Mouse (Mus musculus): Measurements from ENCODE around the gene Hoxc5. TPM values are rescaled to one million over a fixed set of nuclear protein-coding genes. Genes with fewer than 3 reads are reported as not detected.
A peak's percentile ranks its signal among the peaks of the same experiment; 100 is the strongest.

The Hoxc5 gene
- polyA plus RNA-seq, 1 experiment from 2014 or later: 32.2 TPM

- 17% methylated on average over 1 of the region's 1 CpGs for WGBS
- ATAC-seq (ENCODE audit: low FRiP score) (no peak), DNase-seq (ENCODE audit: low spot score) (no peak)
- H3K4me1 ChIP-seq (replicated peaks; ENCODE audit: control insufficient read depth, insufficient read depth, low read length): peaks cover 15% of the 10 kb centered on the region
- peak overlapping the region; percentile 76 for H3K9ac ChIP-seq
- no peaks in the 10 kb centered on the region for H3K36me3 ChIP-seq (replicated peaks; ENCODE audit: control insufficient read depth, insufficient read depth)
- H3K9me3 ChIP-seq (ENCODE audit: control insufficient read depth, low read length): no peaks in the 10 kb centered on the region
- peak overlapping the region; percentile 46 for H3K4me3 ChIP-seq (replicated peaks; ENCODE audit: low read length)
- peak overlapping the region; percentile 50 for H3K4me2 ChIP-seq (replicated peaks)
- peaks cover 92% of the 10 kb centered on the region for H3K27me3 ChIP-seq (ENCODE audit: control insufficient read depth, insufficient read depth, low read length)
- peak overlapping the region; percentile 79 for H3K27ac ChIP-seq
Observed at GRCm38 (mm10) chr15:103037579-103037978, 70.3 kb downstream of the Hoxc5 start.

- ATAC-seq (ENCODE audit: low FRiP score) (no peak), DNase-seq (ENCODE audit: low spot score) (no peak)
- Histone ChIP-seq H3K4me3 (replicated peaks; ENCODE audit: low read length) (peak overlapping the region; percentile 46), H3K9me3 (ENCODE audit: control insufficient read depth, low read length) (no peaks in the 10 kb centered on the region), H3K27me3 (ENCODE audit: control insufficient read depth, insufficient read depth, low read length) (peaks cover 94% of the 10 kb centered on the region), H3K27ac (peak overlapping the region; percentile 79), H3K4me2 (replicated peaks) (peak overlapping the region; percentile 50), H3K9ac (peak overlapping the region; percentile 76), H3K36me3 (replicated peaks; ENCODE audit: control insufficient read depth, insufficient read depth) (no peaks in the 10 kb centered on the region), H3K4me1 (replicated peaks; ENCODE audit: control insufficient read depth, insufficient read depth, low read length) (peaks cover 15% of the 10 kb centered on the region)
- WGBS: 6% methylated on average over 10 of the region's 10 CpGs
Observed at GRCm38 (mm10) chr15:103038701-103039480, 71.6 kb downstream of the Hoxc5 start.

DNA sequence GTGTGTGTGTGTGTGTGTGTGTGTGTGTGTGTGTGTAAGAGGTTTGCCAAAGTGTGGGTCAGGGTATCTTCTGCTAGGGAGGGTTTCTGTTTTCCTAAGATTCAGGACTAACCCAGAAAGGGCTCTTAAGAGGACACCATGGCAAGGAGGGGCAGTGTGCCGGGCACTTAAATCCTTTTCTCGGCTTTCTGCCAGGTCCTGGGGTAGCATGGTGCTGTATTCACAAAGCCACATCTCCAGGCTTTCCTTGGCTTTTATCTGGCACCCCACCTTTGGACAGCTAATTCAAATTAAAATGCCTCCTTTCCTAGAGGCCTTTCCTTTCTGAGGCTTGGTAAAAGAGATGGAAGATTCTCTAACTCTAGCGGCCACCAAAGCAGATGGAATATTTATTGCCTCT lies 72.4 kb downstream of the Hoxc5 start:
- DNase-seq (ENCODE audit: low spot score) (no peak), ATAC-seq (ENCODE audit: low FRiP score) (no peak)
- H3K4me3 ChIP-seq (replicated peaks; ENCODE audit: low read length): peak overlapping the region; percentile 46
- no peaks in the 10 kb centered on the region for H3K36me3 ChIP-seq (replicated peaks; ENCODE audit: control insufficient read depth, insufficient read depth)
- peaks cover 94% of the 10 kb centered on the region for H3K27me3 ChIP-seq (ENCODE audit: control insufficient read depth, insufficient read depth, low read length)
- peak overlapping the region; percentile 79 for H3K27ac ChIP-seq
- no peaks in the 10 kb centered on the region for H3K9me3 ChIP-seq (ENCODE audit: control insufficient read depth, low read length)
- H3K4me2 ChIP-seq (replicated peaks): peak overlapping the region; percentile 50
- peak overlapping the region; percentile 76 for H3K9ac ChIP-seq
- peaks cover 15% of the 10 kb centered on the region for H3K4me1 ChIP-seq (replicated peaks; ENCODE audit: control insufficient read depth, insufficient read depth, low read length)
- 3% methylated on average over 3 of the region's 3 CpGs for WGBS

- no peaks in the 10 kb centered on the region for H3K9me3 ChIP-seq (ENCODE audit: control insufficient read depth, low read length)
- no peaks in the 10 kb centered on the region for H3K36me3 ChIP-seq (replicated peaks; ENCODE audit: control insufficient read depth, insufficient read depth)
- 6% methylated on average over 11 of the region's 12 CpGs for WGBS
- H3K4me1 ChIP-seq (replicated peaks; ENCODE audit: control insufficient read depth, insufficient read depth, low read length): peaks cover 15% of the 10 kb centered on the region
- H3K4me2 ChIP-seq (replicated peaks): peak overlapping the region; percentile 50
- peak overlapping the region; percentile 46 for H3K4me3 ChIP-seq (replicated peaks; ENCODE audit: low read length)
- peaks cover 96% of the 10 kb centered on the region for H3K27me3 ChIP-seq (ENCODE audit: control insufficient read depth, insufficient read depth, low read length)
- peak overlapping the region; percentile 79 for H3K27ac ChIP-seq
- ATAC-seq (ENCODE audit: low FRiP score) (no peak), DNase-seq (ENCODE audit: low spot score) (no peak)
- H3K9ac ChIP-seq: peak overlapping the region; percentile 76
Observed at GRCm38 (mm10) chr15:103040601-103041000, 73.4 kb downstream of the Hoxc5 start.

GRCm38 (mm10) chr15:103041613-103042012 lies 74.4 kb downstream of the Hoxc5 start:
- H3K4me1 ChIP-seq (replicated peaks; ENCODE audit: control insufficient read depth, insufficient read depth, low read length): peaks cover 15% of the 10 kb centered on the region
- 13% methylated on average over 5 of the region's 5 CpGs for WGBS
- H3K9ac ChIP-seq: 0 out of 2 replicates have a peak overlapping the region, but pooled peaks have one; percentile 76
- peak overlapping the region; percentile 79; the same call in 1 of the 2 replicates for H3K27ac ChIP-seq
- ATAC-seq (ENCODE audit: low FRiP score) (no peak), DNase-seq (ENCODE audit: low spot score) (no peak)
- peak overlapping the region; percentile 46 for H3K4me3 ChIP-seq (replicated peaks; ENCODE audit: low read length)
- no peaks in the 10 kb centered on the region for H3K36me3 ChIP-seq (replicated peaks; ENCODE audit: control insufficient read depth, insufficient read depth)
- H3K9me3 ChIP-seq (ENCODE audit: control insufficient read depth, low read length): no peaks in the 10 kb centered on the region
- peaks cover 96% of the 10 kb centered on the region for H3K27me3 ChIP-seq (ENCODE audit: control insufficient read depth, insufficient read depth, low read length)
- H3K4me2 ChIP-seq (replicated peaks): peak overlapping the region; percentile 50

GRCm38 (mm10) chr15:103042209-103042608 lies 75.0 kb downstream of the Hoxc5 start:
- 0 out of 2 replicates have a peak, but pooled peaks have one; percentile 21 for ATAC-seq (ENCODE audit: low FRiP score)
- H3K4me1 ChIP-seq (replicated peaks; ENCODE audit: control insufficient read depth, insufficient read depth, low read length): peaks cover 15% of the 10 kb centered on the region
- peak overlapping the region; percentile 50 for H3K4me2 ChIP-seq (replicated peaks)
- H3K36me3 ChIP-seq (replicated peaks; ENCODE audit: control insufficient read depth, insufficient read depth): no peaks in the 10 kb centered on the region
- H3K9ac ChIP-seq: 0 out of 2 replicates have a peak overlapping the region, but pooled peaks have one; percentile 76
- H3K9me3 ChIP-seq (ENCODE audit: control insufficient read depth, low read length): no peaks in the 10 kb centered on the region
- H3K27me3 ChIP-seq (ENCODE audit: control insufficient read depth, insufficient read depth, low read length): peaks cover 95% of the 10 kb centered on the region
- no peak overlapping the region for H3K4me3 ChIP-seq (replicated peaks; ENCODE audit: low read length)
- H3K27ac ChIP-seq: peak overlapping the region; percentile 45; the same call in 1 of the 2 replicates
- no peak for DNase-seq (ENCODE audit: low spot score)
- 23% methylated on average over 1 of the region's 1 CpGs for WGBS

DNA sequence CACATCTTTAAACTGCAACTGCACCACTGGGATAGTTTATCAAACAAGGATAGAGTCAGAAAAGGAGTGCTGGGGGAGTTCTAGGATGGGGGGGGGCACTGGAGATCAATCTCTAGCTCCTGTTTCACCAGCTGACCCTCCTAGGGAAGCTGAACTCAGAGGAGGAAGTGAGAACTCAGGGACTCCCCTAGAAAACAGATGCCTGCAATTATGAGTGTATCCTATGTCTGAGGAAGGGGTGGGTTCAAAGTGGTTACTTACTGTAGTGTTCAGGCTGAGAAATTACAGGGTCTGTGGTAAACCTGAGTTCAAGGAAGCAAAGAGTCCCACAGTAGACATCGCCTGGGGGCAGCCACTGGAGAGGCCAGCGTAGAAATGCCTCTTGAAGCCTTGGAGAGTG lies 84.4 kb downstream of the Hoxc5 start:
- no peak overlapping the region for H3K27ac ChIP-seq

DNA sequence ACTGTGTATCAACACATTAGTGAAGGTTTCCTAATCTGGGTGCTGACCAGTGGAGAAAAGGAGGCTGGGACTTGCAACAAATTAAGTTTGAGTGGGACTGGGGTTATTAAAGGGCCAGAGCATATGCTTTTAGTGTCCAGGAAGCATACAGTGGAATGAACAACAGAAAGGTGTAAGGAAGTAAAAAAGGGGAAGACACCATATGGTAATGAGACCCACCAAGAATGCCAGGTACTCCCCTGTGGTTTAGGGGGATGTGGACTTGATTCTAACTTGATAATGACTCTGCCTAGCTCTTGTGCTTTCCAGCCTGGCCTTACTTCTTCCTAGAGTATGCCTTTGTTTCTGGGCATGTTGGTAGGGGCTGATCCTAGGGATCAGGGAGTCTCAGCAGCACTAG lies 86.0 kb downstream of the Hoxc5 start:
- Histone ChIP-seq H3K4me3 (replicated peaks; ENCODE audit: low read length) (no peak overlapping the region), H3K36me3 (replicated peaks; ENCODE audit: control insufficient read depth, insufficient read depth) (no peaks in the 10 kb centered on the region), H3K9me3 (ENCODE audit: control insufficient read depth, low read length) (no peaks in the 10 kb centered on the region), H3K27me3 (ENCODE audit: control insufficient read depth, insufficient read depth, low read length) (peaks cover 91% of the 10 kb centered on the region), H3K27ac (no peak overlapping the region), H3K4me1 (replicated peaks; ENCODE audit: control insufficient read depth, insufficient read depth, low read length) (peaks cover 7% of the 10 kb centered on the region; the same call in 1 of the 2 replicates), H3K9ac (no peak overlapping the region), H3K4me2 (replicated peaks) (no peak overlapping the region)
- no peak for ATAC-seq (ENCODE audit: low FRiP score)
- DNase-seq (ENCODE audit: low spot score): no peak

More for the DNA sequence above, 84.4 kb downstream of the Hoxc5 start:
- Histone ChIP-seq H3K4me3 (replicated peaks; ENCODE audit: low read length) (no peak overlapping the region), H3K4me1 (replicated peaks; ENCODE audit: control insufficient read depth, insufficient read depth, low read length) (peaks cover 7% of the 10 kb centered on the region; the same call in 1 of the 2 replicates), H3K27me3 (ENCODE audit: control insufficient read depth, insufficient read depth, low read length) (peaks cover 93% of the 10 kb centered on the region), H3K36me3 (replicated peaks; ENCODE audit: control insufficient read depth, insufficient read depth) (no peaks in the 10 kb centered on the region), H3K9ac (no peak overlapping the region), H3K4me2 (replicated peaks) (no peak overlapping the region), H3K9me3 (ENCODE audit: control insufficient read depth, low read length) (no peaks in the 10 kb centered on the region)
- ATAC-seq (ENCODE audit: low FRiP score) (no peak), DNase-seq (ENCODE audit: low spot score) (no peak)
- 82% methylated on average over 2 of the region's 2 CpGs for WGBS

DNA sequence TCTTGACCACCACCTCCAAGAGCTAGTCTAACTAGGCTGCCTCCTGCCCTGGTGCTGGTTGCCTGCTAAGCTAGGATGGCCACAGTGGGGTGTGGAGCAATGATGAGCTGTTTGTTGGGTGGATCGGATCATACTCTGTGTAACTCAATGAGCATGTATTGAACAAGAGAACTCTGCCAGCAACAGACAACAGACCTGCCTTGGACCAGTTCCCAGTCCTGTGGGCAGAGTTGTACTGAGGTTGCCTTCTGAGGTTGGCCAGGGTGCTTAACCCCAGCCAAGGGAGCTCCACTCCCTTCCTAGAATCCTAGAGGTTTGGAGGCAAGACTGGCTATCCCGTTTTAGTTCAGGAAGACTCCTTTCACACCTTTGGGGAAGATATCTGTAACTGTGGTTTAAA lies 89.2 kb downstream of the Hoxc5 start:
- H3K4me1 ChIP-seq (replicated peaks; ENCODE audit: control insufficient read depth, insufficient read depth, low read length): peaks cover 7% of the 10 kb centered on the region; the same call in 1 of the 2 replicates
- peaks cover 83% of the 10 kb centered on the region for H3K27me3 ChIP-seq (ENCODE audit: control insufficient read depth, insufficient read depth, low read length)
- peak overlapping the region; percentile 38 for H3K4me2 ChIP-seq (replicated peaks)

More for the DNA sequence above, 89.2 kb downstream of the Hoxc5 start:
- H3K36me3 ChIP-seq (replicated peaks; ENCODE audit: control insufficient read depth, insufficient read depth): no peaks in the 10 kb centered on the region
- no peaks in the 10 kb centered on the region for H3K9me3 ChIP-seq (ENCODE audit: control insufficient read depth, low read length)
- peak overlapping the region; percentile 69 for H3K27ac ChIP-seq
- no peak overlapping the region for H3K4me3 ChIP-seq (replicated peaks; ENCODE audit: low read length)
- peak; percentile 22; the same call in 1 of the 2 replicates for ATAC-seq (ENCODE audit: low FRiP score)
- no peak for DNase-seq (ENCODE audit: low spot score)
- 50% methylated on average over 2 of the region's 2 CpGs for WGBS
- peak overlapping the region; percentile 43; the same call in 1 of the 2 replicates for H3K9ac ChIP-seq
